ENCODE assay signal across 10 mouse cellular contexts in genomic region chr6:120222669-120223068, GRCm38 (mm10).
DNase-seq lines count a peak whose midpoint lies in the region; ATAC-seq and TF ChIP-seq lines count a peak whose summit lies in the region.
"Had no signal": no experiment of that assay in that cellular context is flagged by ENCODE, and none has a peak within 500 bp of the region (broad histone marks: within the 10 kb centered on the region; RNA-seq: fewer than 3 reads in every experiment).

No protein-coding gene starts in this region.

- H3K4me3 ChIP-seq in spleen, adult 2 months (ENCODE audit: extremely low read depth, insufficient read depth, insufficient read length) = no peak overlapping the region
- H3K4me3 ChIP-seq in kidney, adult 2 months (ENCODE audit: insufficient read depth, low read depth, low read length) = no peak overlapping the region
- H3K4me3 ChIP-seq: erythroblast, embryonic 14.5 days; myocyte had no signal

- peak; percentile 48; the same call in 1 of the 2 replicates for ATAC-seq in erythroblast, adult 5-6 weeks (replicated peaks; ENCODE audit: low FRiP score, poor library complexity, severe bottlenecking)
- ATAC-seq in megakaryocyte, adult 5-6 weeks (ENCODE audit: poor library complexity, severe bottlenecking) = no peak

- 29% methylated on average over 6 of the region's 6 CpGs for WGBS in spleen, adult 2 months
- 24% methylated on average over 6 of the region's 6 CpGs for WGBS in kidney, adult 2 months

- H3K27me3 ChIP-seq in spleen, adult 2 months (ENCODE audit: control insufficient read depth, insufficient read depth, low read length) = no peaks in the 10 kb centered on the region
- H3K27me3 ChIP-seq in kidney, adult 2 months (replicated peaks; ENCODE audit: control insufficient read depth, insufficient read depth, low read length) = no peaks in the 10 kb centered on the region

- H3K27ac ChIP-seq in spleen, adult 2 months (ENCODE audit: insufficient read depth, low read length) = no peak overlapping the region
- no peak overlapping the region for H3K27ac ChIP-seq in kidney, adult 2 months (ENCODE audit: insufficient read depth, low read depth, low read length)

- no peaks in the 10 kb centered on the region for H3K4me1 ChIP-seq in spleen, adult 2 months (ENCODE audit: control insufficient read depth, insufficient read depth, insufficient read length)
- H3K4me1 ChIP-seq in kidney, adult 2 months (ENCODE audit: control insufficient read depth, insufficient read depth, low read length) = no peaks in the 10 kb centered on the region

- intact Hi-C loops in left cerebral cortex, postnatal 4 days (cut with DNase I) = no loop called here

- no peak for TF ChIP-seq POLR2A in spleen, adult 2 months (IDR thresholded peaks at IDR 0.05; ENCODE audit: low read depth, low read length)
- TF ChIP-seq POLR2A in kidney, adult 2 months (IDR thresholded peaks at IDR 0.05; ENCODE audit: low read depth, low read length) = no peak

- no peak for DNase-seq in spleen, adult 2 months (ENCODE audit: low read depth in 1 of 2, low spot score in 2 of 2)
- DNase-seq in spleen, adult 12 weeks (ENCODE audit: low spot score) = no peak
- DNase-seq in adrenal gland, postnatal 25 days = peak; percentile 77
- peak; percentile 86 for DNase-seq in kidney, adult 2 months
- DNase-seq in left cerebral cortex, postnatal 4 days = peak; percentile 57
- DNase-seq in retina, embryonic 14.5 days (ENCODE audit: low spot score) = peak; percentile 60

- peak; percentile 21; the same call in 1 of the 2 replicates for TF ChIP-seq CTCF in spleen, adult 2 months (IDR thresholded peaks at IDR 0.05; ENCODE audit: extremely low read depth, insufficient read depth, insufficient read length, insufficient replicate concordance)
- TF ChIP-seq CTCF in kidney, adult 2 months (conservative IDR thresholded peaks at IDR 0.05; ENCODE audit: insufficient read depth, insufficient read length, low read depth, low read length) = peak; percentile 93

- no peaks in the 10 kb centered on the region for H3K36me3 ChIP-seq in spleen, adult 2 months (ENCODE audit: control insufficient read depth, insufficient read depth, low read length)
- H3K36me3 ChIP-seq in kidney, adult 2 months (ENCODE audit: control insufficient read depth, insufficient read depth, low read length) = no peaks in the 10 kb centered on the region

Comparison
In these comparisons a context has a peak if more than half of its experiments do, and no peak if none do; other contexts are left out.
1. DNase-seq: peak in adrenal gland, postnatal 25 days (single experiment), kidney, adult 2 months (single experiment), left cerebral cortex, postnatal 4 days (single experiment) and retina, embryonic 14.5 days (single experiment); none in spleen, adult 2 months (0 of 2) and spleen, adult 12 weeks (single experiment).